Mouse (Mus musculus) stomach, embryonic 15.5 days (tissue): ENCODE data around the gene Rhov. TPM values are rescaled to one million over a fixed set of nuclear protein-coding genes. Genes with fewer than 3 reads are reported as not detected.

Experiments used
- ATAC-seq: fragments of 200-750 bp; cut with Nextera tagmentation; 2 replicates; pipeline ENCODE4 v1.8.0; 2017; ENCODE audit warnings: low read depth, moderate number of reproducible peaks, moderate TSS enrichment; ENCODE audit not compliant: insufficient read depth, low FRiP score
- H3K27ac ChIP-seq: fragments of 300-500 bp; sonication (generic); 2 replicates; pipeline ENCODE4 v1.5.1; 2015; ENCODE audit warnings: mild to moderate bottlenecking, inconsistent platforms
- H3K27me3 ChIP-seq: fragments of 300-500 bp; sonication (generic); replicated peaks from 2 replicates; pipeline ENCODE4 v1.6.1; 2015; ENCODE audit warnings: inconsistent platforms
- H3K36me3 ChIP-seq: fragments of 300-500 bp; sonication (generic); 2 replicates; pipeline ENCODE4 v1.6.1; 2015; ENCODE audit warnings: inconsistent platforms
- H3K4me1 ChIP-seq: fragments of 300-500 bp; sonication (generic); 2 replicates; pipeline ENCODE4 v1.6.1; 2015; ENCODE audit warnings: inconsistent platforms
- H3K4me2 ChIP-seq: fragments of 300-500 bp; sonication (generic); 2 replicates; pipeline ENCODE4 v1.6.1; 2015; ENCODE audit warnings: mild to moderate bottlenecking, inconsistent platforms
- H3K4me3 ChIP-seq: fragments of 300-500 bp; sonication (generic); replicated peaks from 2 replicates; pipeline ENCODE4 v1.5.1; 2015; ENCODE audit warnings: inconsistent platforms
- H3K9ac ChIP-seq: fragments of 300-500 bp; sonication (generic); 2 replicates; pipeline ENCODE4 v1.6.1; 2015; ENCODE audit warnings: inconsistent platforms
- H3K9me3 ChIP-seq: fragments of 300-500 bp; sonication (generic); 2 replicates; pipeline ENCODE4 v1.6.1; 2016; ENCODE audit warnings: inconsistent platforms
- WGBS: fragments of 180-500 bp; shearing (Covaris S2); methylation state at CpG from one replicate; pipeline ENCODE4 v1.1.7; 2015; 5-methylcytosine and 5-hydroxymethylcytosine counted together
- polyA plus RNA-seq: library from polyadenylated mRNA; unstranded; fragments of >200 nt; fragmentation: Nextera tagmentation; extraction: Ambion mirVana; gene quantifications from 2 replicates; pipeline ENCODE4 v1.2.1, GENCODE M21; 2015

Rhov gene
- polyA plus RNA-seq = 27.1 and 28.4 TPM in 2 replicates

- peak within 1 kb of the TSS; percentile 60 for H3K4me3 ChIP-seq
- no peaks in the 10 kb centered on the region for H3K27me3 ChIP-seq
- H3K9ac ChIP-seq = peak within 1 kb of the TSS; percentile 58; the same call in 1 of the 2 replicates
- under 1% methylated on average over 47 of the region's 49 CpGs for WGBS
- H3K4me2 ChIP-seq = peak within 1 kb of the TSS; percentile 99
- H3K9me3 ChIP-seq = no peaks in the 10 kb centered on the region
- peak within 1 kb of the TSS; percentile 32; the same call in 1 of the 2 replicates for H3K27ac ChIP-seq
- ATAC-seq = peak; percentile 63; the same call in 1 of the 2 replicates
- H3K36me3 ChIP-seq = no peaks in the 10 kb centered on the region
- H3K4me1 ChIP-seq = no peaks in the 10 kb centered on the region
Measured at GRCm38 (mm10) chr2:119270643-119271331, at the start of gene Rhov. Rhov (minus strand) TSS chr2:119271272.

- no peak overlapping the region for H3K27ac ChIP-seq
- ATAC-seq = no peak
- H3K9ac ChIP-seq = no peak overlapping the region
- H3K36me3 ChIP-seq = no peaks in the 10 kb centered on the region
- no peak overlapping the region for H3K4me2 ChIP-seq
- no peak overlapping the region for H3K4me3 ChIP-seq
- H3K27me3 ChIP-seq = peaks cover 49% of the 10 kb centered on the region
- 67% methylated on average over 8 of the region's 8 CpGs for WGBS
- no peaks in the 10 kb centered on the region for H3K9me3 ChIP-seq
- peaks cover 49% of the 10 kb centered on the region for H3K4me1 ChIP-seq
Measured at GRCm38 (mm10) chr2:119320571-119320970, 49.5 kb upstream of the Rhov start.

DNA sequence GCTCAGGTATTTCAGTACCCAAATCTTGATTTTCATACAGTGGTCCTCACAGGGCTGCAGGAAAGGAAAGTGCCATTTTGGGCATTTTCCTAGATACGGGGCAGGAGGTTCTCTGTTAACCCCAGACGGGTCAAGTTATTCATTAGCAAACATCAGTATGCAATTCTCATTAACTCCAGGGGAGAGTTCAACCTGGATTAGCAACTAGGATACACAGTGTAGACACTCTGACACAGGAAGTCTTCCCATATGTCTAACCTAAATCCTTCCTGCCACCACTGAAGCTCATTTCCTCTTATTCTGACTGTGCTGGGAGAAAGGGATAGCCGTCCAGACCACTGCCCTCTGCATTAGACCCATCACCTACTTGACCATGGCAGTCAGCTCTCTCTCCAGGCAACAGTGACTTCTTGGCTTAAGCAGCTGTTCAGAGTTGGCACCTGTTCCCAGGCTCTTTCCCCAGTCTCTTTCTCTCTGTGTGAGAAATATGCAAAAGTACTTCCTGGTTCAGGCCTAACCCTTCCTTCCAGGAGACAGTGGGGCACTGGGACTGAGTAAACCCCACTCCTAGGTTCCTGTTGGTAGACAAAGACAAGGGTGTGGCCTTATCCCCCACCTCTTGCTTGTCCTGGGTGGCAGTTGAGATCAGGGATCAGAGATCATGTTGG is 47.1 kb upstream of the Rhov start:
- H3K9me3 ChIP-seq = no peaks in the 10 kb centered on the region
- H3K4me1 ChIP-seq = peaks cover 30% of the 10 kb centered on the region
- H3K4me3 ChIP-seq = no peak overlapping the region
- H3K4me2 ChIP-seq = no peak overlapping the region
- H3K27me3 ChIP-seq = peaks cover 29% of the 10 kb centered on the region
- H3K27ac ChIP-seq = peak overlapping the region; percentile 72
- WGBS = 59% methylated on average over 3 of the region's 3 CpGs
- H3K9ac ChIP-seq = no peak overlapping the region
- ATAC-seq = peak; percentile 45; the same call in 1 of the 2 replicates
- H3K36me3 ChIP-seq = no peaks in the 10 kb centered on the region

DNA sequence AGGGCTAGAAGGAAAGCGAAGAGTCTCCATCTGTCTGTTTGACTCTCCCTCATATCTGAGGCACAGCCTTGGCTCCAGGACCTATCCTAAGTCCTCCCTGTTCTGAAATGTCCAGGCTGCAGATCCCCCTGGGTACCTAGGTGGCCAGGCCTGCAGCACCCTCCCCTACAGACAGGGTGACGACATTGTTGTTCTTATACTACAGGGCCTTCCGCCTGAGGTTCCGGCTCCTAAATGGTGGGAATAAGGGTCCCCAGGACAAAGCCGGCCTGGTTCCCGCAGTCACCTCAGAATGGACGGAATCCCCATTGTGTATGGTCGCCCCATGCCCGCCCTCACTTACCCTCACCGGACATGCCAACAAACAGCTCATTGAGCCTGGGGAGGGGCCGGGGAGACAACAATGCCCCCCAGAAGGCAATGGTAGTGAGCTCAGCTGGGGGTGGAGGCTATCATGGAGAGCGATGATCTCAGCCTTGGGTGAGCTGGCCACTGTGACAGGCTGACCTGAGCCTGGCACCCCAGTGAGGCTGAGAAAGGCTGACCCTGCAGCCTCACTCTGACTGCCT is 43.8 kb upstream of the Rhov start:
- 0 out of 2 replicates have a peak, but pooled peaks cover 10% of the 10 kb centered on the region for H3K4me1 ChIP-seq
- H3K27ac ChIP-seq = no peak overlapping the region
- H3K27me3 ChIP-seq = no peaks in the 10 kb centered on the region
- no peaks in the 10 kb centered on the region for H3K36me3 ChIP-seq
- no peak for ATAC-seq
- no peak overlapping the region for H3K9ac ChIP-seq
- WGBS = 76% methylated on average over 12 of the region's 12 CpGs
- H3K9me3 ChIP-seq = no peaks in the 10 kb centered on the region
- H3K4me2 ChIP-seq = no peak overlapping the region
- H3K4me3 ChIP-seq = no peak overlapping the region

- 43% methylated on average over 10 of the region's 10 CpGs for WGBS
- Histone ChIP-seq H3K36me3 (no peaks in the 10 kb centered on the region), H3K4me3 (no peak overlapping the region), H3K27me3 (no peaks in the 10 kb centered on the region), H3K4me2 (no peak overlapping the region), H3K9ac (no peak overlapping the region), H3K4me1 (0 out of 2 replicates have a peak, but pooled peaks cover 10% of the 10 kb centered on the region), H3K27ac (no peak overlapping the region), H3K9me3 (no peaks in the 10 kb centered on the region)
- ATAC-seq = no peak
Measured at GRCm38 (mm10) chr2:119313780-119314479, 42.9 kb upstream of the Rhov start.

DNA sequence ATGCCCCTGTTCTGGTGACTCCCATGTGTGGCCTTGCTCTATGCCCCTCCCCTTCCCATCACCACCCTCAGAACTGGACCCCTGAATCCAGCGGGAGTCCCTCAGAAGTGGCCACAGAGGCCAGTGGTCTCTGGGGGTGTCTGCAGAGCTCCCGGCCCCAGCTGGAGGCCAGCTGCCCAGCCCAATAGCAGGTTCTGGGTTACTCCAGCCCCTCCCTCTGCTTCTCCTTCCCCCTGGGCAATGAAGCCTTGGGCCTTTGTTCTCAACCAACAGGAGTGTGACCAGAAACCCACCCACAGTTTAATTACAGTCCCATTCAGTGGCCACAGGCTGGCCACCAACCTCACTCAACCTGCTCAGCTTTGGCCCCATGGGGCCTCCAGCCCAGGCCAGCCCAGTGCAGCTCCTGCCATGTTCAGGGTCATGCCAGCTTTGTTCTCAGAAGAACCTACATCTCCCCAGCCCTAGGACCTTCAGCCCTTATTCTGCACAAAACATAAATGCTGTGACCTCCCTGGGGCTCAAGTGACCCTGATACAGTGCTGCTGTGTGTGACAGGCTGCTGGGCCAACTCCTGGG is 41.4 kb upstream of the Rhov start:
- 0 out of 2 replicates have a peak, but pooled peaks cover 4% of the 10 kb centered on the region for H3K4me1 ChIP-seq
- no peak overlapping the region for H3K27ac ChIP-seq
- H3K4me3 ChIP-seq = no peak overlapping the region
- no peaks in the 10 kb centered on the region for H3K27me3 ChIP-seq
- no peak overlapping the region for H3K9ac ChIP-seq
- ATAC-seq = no peak
- 58% methylated on average over 2 of the region's 2 CpGs for WGBS
- no peak overlapping the region for H3K4me2 ChIP-seq
- H3K9me3 ChIP-seq = no peaks in the 10 kb centered on the region
- no peaks in the 10 kb centered on the region for H3K36me3 ChIP-seq

GRCm38 (mm10) chr2:119311544-119311943 is 40.5 kb upstream of the Rhov start:
- H3K36me3 ChIP-seq = no peaks in the 10 kb centered on the region
- H3K27ac ChIP-seq = no peak overlapping the region
- no peak overlapping the region for H3K9ac ChIP-seq
- H3K4me1 ChIP-seq = 0 out of 2 replicates have a peak, but pooled peaks cover 4% of the 10 kb centered on the region
- H3K4me3 ChIP-seq = no peak overlapping the region
- peak; percentile 25; the same call in 1 of the 2 replicates for ATAC-seq
- no peak overlapping the region for H3K4me2 ChIP-seq
- H3K9me3 ChIP-seq = no peaks in the 10 kb centered on the region
- no peaks in the 10 kb centered on the region for H3K27me3 ChIP-seq
- WGBS = 34% methylated on average over 12 of the region's 12 CpGs

GRCm38 (mm10) chr2:119304798-119305208 is 33.7 kb upstream of the Rhov start:
- ATAC-seq = peak; percentile 71
- peaks cover 24% of the 10 kb centered on the region for H3K4me1 ChIP-seq
- no peaks in the 10 kb centered on the region for H3K9me3 ChIP-seq
- no peak overlapping the region for H3K9ac ChIP-seq
- H3K36me3 ChIP-seq = no peaks in the 10 kb centered on the region
- H3K27ac ChIP-seq = peak overlapping the region; percentile 26; the same call in 1 of the 2 replicates
- no peaks in the 10 kb centered on the region for H3K27me3 ChIP-seq
- H3K4me2 ChIP-seq = no peak overlapping the region
- no peak overlapping the region for H3K4me3 ChIP-seq
- WGBS = 16% methylated on average over 3 of the region's 3 CpGs

DNA sequence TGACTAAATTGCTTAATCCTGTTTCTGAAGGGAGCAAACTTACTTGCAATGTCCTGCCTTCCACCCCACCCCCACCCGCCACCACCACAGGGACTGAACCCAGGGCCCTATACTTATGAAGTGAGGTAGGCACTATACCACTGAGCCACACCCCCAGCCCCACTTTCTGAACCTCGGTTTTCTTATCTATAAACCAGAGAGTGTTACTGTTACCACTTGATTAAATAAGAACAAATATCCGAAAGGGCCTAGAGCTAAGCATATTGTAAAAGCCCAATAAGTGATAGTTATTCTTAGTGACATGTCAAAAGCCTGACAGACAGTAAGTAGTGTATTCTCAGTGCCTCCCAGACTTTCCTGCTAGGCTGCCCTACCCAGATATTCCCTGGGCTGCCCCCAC is 33.3 kb upstream of the Rhov start:
- Histone ChIP-seq H3K27me3 (no peaks in the 10 kb centered on the region), H3K4me2 (no peak overlapping the region), H3K4me1 (peaks cover 29% of the 10 kb centered on the region), H3K9ac (no peak overlapping the region), H3K4me3 (no peak overlapping the region), H3K27ac (no peak overlapping the region), H3K9me3 (no peaks in the 10 kb centered on the region), H3K36me3 (no peaks in the 10 kb centered on the region)
- ATAC-seq = no peak
- WGBS = 46% methylated on average over 3 of the region's 3 CpGs

DNA sequence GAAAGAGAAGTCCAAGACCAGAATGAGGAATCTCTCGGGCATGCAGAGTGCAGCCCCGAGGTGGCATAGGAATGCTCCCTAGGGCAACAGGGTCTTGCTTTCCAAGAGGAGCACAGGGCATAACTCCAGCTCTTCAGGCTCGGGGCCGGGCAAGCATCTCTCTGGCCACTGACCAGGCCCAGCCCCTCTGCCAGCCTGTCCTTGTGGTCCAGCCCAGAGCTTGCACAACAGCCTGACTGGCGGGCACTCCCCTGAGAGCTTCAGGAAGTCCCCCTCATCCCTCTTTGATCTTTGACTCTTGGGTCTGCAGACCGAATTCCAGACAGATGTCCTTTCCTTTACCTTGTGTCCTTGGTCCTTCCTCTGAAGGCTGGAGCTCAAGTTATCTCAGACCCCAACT is 31.8 kb upstream of the Rhov start:
- Histone ChIP-seq H3K4me2 (no peak overlapping the region), H3K9ac (no peak overlapping the region), H3K27ac (no peak overlapping the region), H3K9me3 (no peaks in the 10 kb centered on the region), H3K27me3 (no peaks in the 10 kb centered on the region), H3K36me3 (peaks cover 8% of the 10 kb centered on the region; the same call in 1 of the 2 replicates), H3K4me1 (peaks cover 36% of the 10 kb centered on the region), H3K4me3 (no peak overlapping the region)
- no peak for ATAC-seq
- 76% methylated on average over 6 of the region's 6 CpGs for WGBS

DNA sequence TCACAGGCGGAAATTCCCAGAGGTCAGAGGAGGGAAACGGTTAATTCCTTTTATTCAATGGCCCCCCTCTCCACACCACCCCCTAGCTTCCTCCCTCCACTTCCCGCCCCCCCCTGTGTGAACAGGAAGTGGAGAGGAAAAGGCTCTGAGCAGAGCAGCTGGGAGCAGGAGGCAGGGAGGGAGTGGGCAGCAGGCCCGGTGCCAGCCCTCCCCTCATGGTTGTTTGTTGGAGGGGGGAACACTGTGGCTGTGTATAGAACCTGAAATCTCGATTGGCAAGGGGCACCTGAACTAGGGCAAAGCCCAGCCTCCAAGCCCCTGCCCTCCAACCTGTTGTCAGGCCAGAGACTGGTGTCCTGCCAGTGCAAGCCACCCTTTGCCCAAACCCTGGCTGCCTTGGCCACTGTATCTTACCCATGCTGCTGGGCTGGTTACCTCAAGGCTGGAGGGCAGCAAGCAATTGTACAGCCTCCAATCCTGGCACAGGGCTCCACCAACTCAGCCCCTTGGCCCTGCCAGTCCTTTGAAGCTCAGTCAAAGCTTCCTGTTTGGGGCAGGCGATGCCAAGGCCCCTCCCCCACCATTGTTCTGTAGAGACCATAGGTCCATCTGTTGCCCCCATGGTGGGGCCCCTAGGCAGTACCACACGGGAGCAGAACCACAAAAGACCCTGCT is 29.9 kb upstream of the Rhov start:
- ATAC-seq = no peak
- 43% methylated on average over 7 of the region's 7 CpGs for WGBS
- Histone ChIP-seq H3K36me3 (peaks cover 22% of the 10 kb centered on the region), H3K9me3 (no peaks in the 10 kb centered on the region), H3K4me1 (peaks cover 36% of the 10 kb centered on the region), H3K9ac (no peak overlapping the region), H3K4me2 (peak overlapping the region; percentile 44; the same call in 1 of the 2 replicates), H3K4me3 (no peak overlapping the region), H3K27me3 (no peaks in the 10 kb centered on the region), H3K27ac (peak overlapping the region; percentile 80)
